In the genomic region with DNA sequence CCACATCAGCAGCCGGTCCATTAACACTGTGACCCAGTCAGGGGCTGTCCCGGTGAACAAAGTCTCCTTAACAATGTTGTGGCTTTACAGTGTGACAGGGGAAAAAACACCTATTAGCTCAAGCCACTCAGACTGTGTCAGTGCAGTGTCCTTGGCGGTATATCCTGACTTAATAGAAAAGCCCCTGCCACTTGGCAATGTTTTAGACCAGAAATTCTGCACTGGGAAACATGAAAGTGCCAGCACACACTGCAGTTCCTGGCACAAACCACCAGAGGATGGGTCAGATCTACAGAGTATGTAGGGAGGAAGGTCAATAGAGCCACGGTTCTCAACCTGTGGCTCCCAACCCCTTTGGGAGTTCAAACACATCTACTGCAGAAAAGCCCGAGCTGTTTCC, we compare ENCODE assay signal across 30 mouse cellular contexts.
DNase-seq lines count a peak whose midpoint lies in the region; ATAC-seq and TF ChIP-seq lines count a peak whose summit lies in the region.
"Had no signal": no experiment of that assay in that cellular context is flagged by ENCODE, and none has a peak within 500 bp of the region (broad histone marks: within the 10 kb centered on the region; RNA-seq: fewer than 3 reads in every experiment).

No protein-coding gene starts in this region.

- H3K4me1 ChIP-seq in intestine, postnatal 0 days (replicated peaks; ENCODE audit: control insufficient read depth, insufficient read depth, low read length), result no peaks in the 10 kb centered on the region
- H3K4me1 ChIP-seq in intestine, embryonic 16.5 days (ENCODE audit: control insufficient read depth, insufficient read depth, low read length), result no peaks in the 10 kb centered on the region
- H3K4me1 ChIP-seq in lung, postnatal 0 days (ENCODE audit: insufficient read depth, low read depth, low read length), result no peaks in the 10 kb centered on the region
- H3K4me1 ChIP-seq: embryonic facial prominence, embryonic 13.5 days; forebrain, embryonic 13.5 days; limb, embryonic 13.5 days; liver, embryonic 15.5 days; midbrain, embryonic 13.5 days; neural tube, embryonic 12.5 days had no signal

- H3K4me2 ChIP-seq in intestine, postnatal 0 days (replicated peaks; ENCODE audit: low read depth), result no peak overlapping the region
- H3K4me2 ChIP-seq in intestine, embryonic 16.5 days (ENCODE audit: low read depth, low read length), result no peak overlapping the region
- no peak overlapping the region for H3K4me2 ChIP-seq in lung, postnatal 0 days (replicated peaks; ENCODE audit: low read depth, low read length)
- H3K4me2 ChIP-seq: embryonic facial prominence, embryonic 13.5 days; forebrain, embryonic 13.5 days; heart, embryonic 11.5 days; limb, embryonic 13.5 days; liver, embryonic 15.5 days; midbrain, embryonic 13.5 days; neural tube, embryonic 12.5 days had no signal

- TF ChIP-seq CTCF in intestine, postnatal 0 days (IDR thresholded peaks at IDR 0.05; ENCODE audit: low read depth), result peak; percentile 59
- peak; percentile 58 for TF ChIP-seq CTCF in lung, postnatal 0 days (IDR thresholded peaks at IDR 0.05)

- H3K27me3 ChIP-seq in intestine, postnatal 0 days (replicated peaks; ENCODE audit: control insufficient read depth, insufficient read depth, low read length), result no peaks in the 10 kb centered on the region
- no peaks in the 10 kb centered on the region for H3K27me3 ChIP-seq in intestine, embryonic 16.5 days (replicated peaks; ENCODE audit: control insufficient read depth, insufficient read depth, low read length)
- H3K27me3 ChIP-seq in lung, postnatal 0 days (replicated peaks; ENCODE audit: insufficient read depth, low read length), result no peaks in the 10 kb centered on the region
- H3K27me3 ChIP-seq: embryonic facial prominence, embryonic 13.5 days; forebrain, embryonic 13.5 days; limb, embryonic 13.5 days; liver, embryonic 15.5 days; midbrain, embryonic 13.5 days; neural tube, embryonic 12.5 days; Patski had no signal

- no peak for DNase-seq in lung, postnatal 0 days (ENCODE audit: low spot score)
- DNase-seq in lung, postnatal 25 days (ENCODE audit: low spot score), result no peak
- DNase-seq in layer of hippocampus, adult 9-11 months, result no peak
- DNase-seq: adrenal gland, postnatal 10 days; cerebellum, adult 8-10 months; cerebellum, postnatal 36 days; embryo, embryonic 11 days; heart, postnatal 10 days; kidney, adult 2 months; kidney, postnatal 10 days; layer of hippocampus, postnatal 36 days; lung, postnatal 14 days; right cerebral cortex, postnatal 14 days; spleen, adult 18-20 months; thymus, postnatal 14 days had no signal

- H3K4me3 ChIP-seq in intestine, postnatal 0 days (ENCODE audit: low read depth, low read length), result no peak overlapping the region
- H3K4me3 ChIP-seq in intestine, embryonic 16.5 days (ENCODE audit: low read length), result no peak overlapping the region
- no peak overlapping the region for H3K4me3 ChIP-seq in lung, postnatal 0 days (ENCODE audit: low read depth, low read length)
- H3K4me3 ChIP-seq: embryonic facial prominence, embryonic 13.5 days; forebrain, embryonic 13.5 days; limb, embryonic 13.5 days; liver, embryonic 15.5 days; megakaryocyte, embryonic 14.5 days; midbrain, embryonic 13.5 days; neural tube, embryonic 12.5 days had no signal

- WGBS in intestine, postnatal 0 days, result 84% methylated on average over 5 of the region's 5 CpGs
- whole genome bisulfite sequencing in intestine, embryonic 16.5 days, result 84% methylated on average over 5 of the region's 5 CpGs
- WGBS in lung, postnatal 0 days, result 65% methylated on average over 5 of the region's 5 CpGs

- H3K9ac ChIP-seq in intestine, postnatal 0 days (ENCODE audit: low read depth, low read length), result no peak overlapping the region
- H3K9ac ChIP-seq in intestine, embryonic 16.5 days (ENCODE audit: low read depth, low read length), result no peak overlapping the region
- H3K9ac ChIP-seq in lung, postnatal 0 days (replicated peaks; ENCODE audit: low read depth), result no peak overlapping the region
- H3K9ac ChIP-seq: embryonic facial prominence, embryonic 13.5 days; forebrain, embryonic 13.5 days; limb, embryonic 13.5 days; liver, embryonic 15.5 days; midbrain, embryonic 13.5 days; neural tube, embryonic 12.5 days had no signal

- TF ChIP-seq EP300 in lung, postnatal 0 days (IDR thresholded peaks at IDR 0.05), result no peak

- H3K9me3 ChIP-seq in intestine, postnatal 0 days (ENCODE audit: control insufficient read depth), result no peaks in the 10 kb centered on the region
- no peaks in the 10 kb centered on the region for H3K9me3 ChIP-seq in intestine, embryonic 16.5 days (ENCODE audit: control insufficient read depth, low read length)
- no peaks in the 10 kb centered on the region for H3K9me3 ChIP-seq in lung, postnatal 0 days (ENCODE audit: low read length)
- H3K9me3 ChIP-seq: embryonic facial prominence, embryonic 13.5 days; forebrain, embryonic 13.5 days; liver, embryonic 15.5 days; midbrain, embryonic 13.5 days; neural tube, embryonic 12.5 days had no signal

- ATAC-seq in intestine, postnatal 0 days, result no peak
- no peak for ATAC-seq in intestine, embryonic 16.5 days
- ATAC-seq in lung, postnatal 0 days, result no peak
- ATAC-seq in erythroblast, adult 5-6 weeks (replicated peaks; ENCODE audit: low FRiP score, poor library complexity, severe bottlenecking), result 0 out of 2 replicates have a peak, but pooled peaks have one; percentile 48
- ATAC-seq in megakaryocyte progenitor cell, adult 5-6 weeks (replicated peaks; ENCODE audit: poor library complexity), result no peak
- ATAC-seq: forebrain, embryonic 13.5 days; hindbrain, postnatal 0 days; midbrain, embryonic 13.5 days; Patski had no signal

- H3K36me3 ChIP-seq in intestine, postnatal 0 days (ENCODE audit: control insufficient read depth, insufficient read depth), result no peaks in the 10 kb centered on the region
- no peaks in the 10 kb centered on the region for H3K36me3 ChIP-seq in intestine, embryonic 16.5 days (ENCODE audit: control insufficient read depth, insufficient read depth, low read length)
- no peaks in the 10 kb centered on the region for H3K36me3 ChIP-seq in lung, postnatal 0 days (ENCODE audit: insufficient read depth, low read length)
- H3K36me3 ChIP-seq: embryonic facial prominence, embryonic 13.5 days; G1E; limb, embryonic 13.5 days; liver, embryonic 15.5 days; midbrain, embryonic 13.5 days; neural tube, embryonic 12.5 days had no signal

- H3K27ac ChIP-seq in intestine, postnatal 0 days (ENCODE audit: low read depth, low read length), result no peak overlapping the region
- H3K27ac ChIP-seq in intestine, embryonic 16.5 days (ENCODE audit: low read length), result no peak overlapping the region
- no peak overlapping the region for H3K27ac ChIP-seq in lung, postnatal 0 days (ENCODE audit: low read length)
- H3K27ac ChIP-seq: embryonic facial prominence, embryonic 13.5 days; forebrain, embryonic 13.5 days; hindbrain, postnatal 0 days; limb, embryonic 13.5 days; liver, embryonic 15.5 days; midbrain, embryonic 13.5 days; neural tube, embryonic 12.5 days had no signal
